Mouse (Mus musculus): ENCODE data around the gene Olfr71.

GRCm38 (mm10) chr4:43726228-43726993 lies 16.4 kb upstream of the Olfr71 start:
- no peak for TF ChIP-seq CTCF (IDR thresholded peaks at IDR 0.05; ENCODE audit: control insufficient read depth, insufficient read depth, insufficient read length)
- no peak for TF ChIP-seq MAX (IDR thresholded peaks at IDR 0.05)

Data from C2C12 (cell line).